In genomic region chr1:58504577-58505254, GRCm38 (mm10) we compare ENCODE assay signal across 8 mouse cellular contexts. TPM values are rescaled to one million over a fixed set of nuclear protein-coding genes. Genes with fewer than 3 reads are reported as not detected.
DNase-seq lines count a peak whose midpoint lies in the region; ATAC-seq and TF ChIP-seq lines count a peak whose summit lies in the region.

Gene Orc2, minus strand, starts transcription at chr1:58505109.

- 0 out of 2 replicates have a peak, but pooled peaks cover 7% of the 10 kb centered on the region for H3K9me3 ChIP-seq in hindbrain, postnatal 0 days (ENCODE audit: low read length)

- ATAC-seq in common myeloid progenitor, adult 5-6 weeks (replicated peaks; ENCODE audit: low read depth, poor library complexity, severe bottlenecking), result peak; percentile 97
- ATAC-seq in hindbrain, postnatal 0 days, result peak; percentile 100
- ATAC-seq in megakaryocyte, adult 5-6 weeks (ENCODE audit: poor library complexity, severe bottlenecking), result peak; percentile 99

- H3K4me1 ChIP-seq in hindbrain, postnatal 0 days (ENCODE audit: insufficient read depth, low read length), result peaks cover 13% of the 10 kb centered on the region

- peak within 1 kb of the TSS; percentile 92 for H3K9ac ChIP-seq in hindbrain, postnatal 0 days (replicated peaks; ENCODE audit: low read length)

- peak; percentile 98 for DNase-seq in ZHBTc4 (ENCODE audit: low read depth, low spot score)
- DNase-seq in gastrocnemius, adult 2 months, result peak; percentile 95
- DNase-seq in hindbrain, postnatal 0 days (ENCODE audit: low spot score), result peak; percentile 97
- peak; percentile 91 to 93 for DNase-seq in left cerebral cortex, adult 2 months (ENCODE audit: extremely low spot score in 1 of 2, low spot score in 2 of 2)
- peak; percentile 92 for DNase-seq in right cerebral cortex, adult 2 months (ENCODE audit: low spot score in 2 of 2)
- peak; percentile 91 for DNase-seq in urinary bladder, postnatal 14 days (ENCODE audit: low spot score)

- WGBS in hindbrain, postnatal 0 days, result under 1% methylated on average over 62 of the region's 64 CpGs

- H3K27ac ChIP-seq in gastrocnemius, adult 2 months, result peak within 1 kb of the TSS; percentile 88
- peak within 1 kb of the TSS; percentile 90 for H3K27ac ChIP-seq in hindbrain, postnatal 0 days
- peak within 1 kb of the TSS; percentile 73 for H3K27ac ChIP-seq in left cerebral cortex, adult 2 months

- peak; percentile 17; the same call in 1 of the 2 replicates for TF ChIP-seq CTCF in gastrocnemius, adult 2 months (IDR thresholded peaks at IDR 0.05)
- no peak for TF ChIP-seq CTCF in hindbrain, postnatal 0 days (IDR thresholded peaks at IDR 0.05; ENCODE audit: low read depth)
- no peak; the same call in 1 of the 2 replicates for TF ChIP-seq CTCF in left cerebral cortex, adult 2 months (IDR thresholded peaks at IDR 0.05)

- H3K27me3 ChIP-seq in hindbrain, postnatal 0 days (ENCODE audit: insufficient read depth, low read length), result no peaks in the 10 kb centered on the region

- intact Hi-C loops in gastrocnemius, adult 2 months (cut with DNase I), result no loop called here
- intact Hi-C loops in left cerebral cortex, adult 2 months (cut with DNase I), result loop anchor here (2.0 to 10.0 kb wide), 3 partner anchors 60 to 233 kb away; partner anchors contain the start of genes Als2cr12, Nif3l1 and Ppil3

- H3K4me3 ChIP-seq in gastrocnemius, adult 2 months, result peak within 1 kb of the TSS; percentile 93
- H3K4me3 ChIP-seq in hindbrain, postnatal 0 days (ENCODE audit: low read length), result peak within 1 kb of the TSS; percentile 99
- H3K4me3 ChIP-seq in left cerebral cortex, adult 2 months, result peak within 1 kb of the TSS; percentile 86

- peaks cover 9% of the 10 kb centered on the region for H3K36me3 ChIP-seq in hindbrain, postnatal 0 days (ENCODE audit: insufficient read depth, low read length)

- peak within 1 kb of the TSS; percentile 82 for H3K4me2 ChIP-seq in hindbrain, postnatal 0 days (ENCODE audit: low read depth, low read length)

RNA-seq across cellular contexts. Expression of gene Orc2, which starts in this region (rescaled TPM):
- 87.7 and 100 TPM in 2 replicates for total RNA-seq in common myeloid progenitor, adult 5-6 weeks (2017)
- total RNA-seq in gastrocnemius, adult 2 months (2021), result 10 to 100 TPM; 12.5 to 12.7 TPM
- total RNA-seq in hindbrain, postnatal 0 days (2014; rRNA removed), result 82.0 and 236 TPM in 2 replicates
- polyA plus RNA-seq in hindbrain, postnatal 0 days (2015; fragmentation: Nextera tagmentation; extraction: Ambion mirVana), result 20.8 and 23.7 TPM in 2 replicates
- 10 to 100 TPM; 29.1 to 30.2 TPM for total RNA-seq in left cerebral cortex, adult 2 months (2021)
- 20.1 and 21.2 TPM in 2 replicates for total RNA-seq in megakaryocyte, adult 5-6 weeks (2015)
- total RNA-seq in megakaryocyte, adult 5-6 weeks (2017), result 46.7 and 61.8 TPM in 2 replicates

Comparison
In these comparisons a context has a peak if more than half of its experiments do, and no peak if none do; other contexts are left out.
1. Peak in every context shown above with its lines: DNase-seq, ATAC-seq, H3K4me3 ChIP-seq and H3K27ac ChIP-seq.